Mouse (Mus musculus) adrenal gland, postnatal 0 days (tissue): ENCODE results near the gene Cyp2b23. TPM values are rescaled to one million over a fixed set of nuclear protein-coding genes. Genes with fewer than 3 reads are reported as not detected.

Experiments used
- polyA plus RNA-seq: library from polyadenylated mRNA; unstranded; fragments of >200 nt; fragmentation: Nextera tagmentation; extraction: Ambion mirVana; gene quantifications from 2 replicates; pipeline ENCODE4 v1.2.1, GENCODE M21; 2015

Gene Cyp2b23
- polyA plus RNA-seq = not detected in 2 replicates

GRCm38 (mm10) chr7:26686337-26686736, at the start of gene Cyp2b23:
TSS of gene Cyp2b23 (minus strand) at chr7:26686437.

DNA sequence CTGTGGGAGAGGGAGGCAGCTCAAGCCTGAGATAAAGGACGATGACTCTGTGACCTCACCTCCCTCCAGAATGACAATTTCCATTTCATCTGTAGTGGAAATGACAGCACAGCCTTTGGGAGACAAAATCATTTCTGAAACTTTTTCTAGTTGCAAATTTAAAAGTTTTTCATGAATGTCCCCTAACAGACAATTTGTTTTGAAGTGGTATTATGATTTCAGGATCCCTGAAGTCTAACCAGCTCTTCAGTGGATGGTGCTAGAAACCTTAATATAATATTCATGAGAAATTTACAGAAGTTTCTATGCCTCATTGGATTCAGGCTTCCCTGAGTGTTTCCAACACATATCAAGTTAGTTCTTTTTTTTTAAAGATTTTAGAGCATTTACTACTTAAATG, 67.9 kb downstream of the Cyp2b23 start, which contains the start of gene Vmn1r185:
TSS of gene Vmn1r185 (minus strand) at position 101 of the 400 bp plus-strand sequence.

Other genes with a start within 250 kb of the Cyp2b23 start
- not detected in 2 replicates for gene Nlrp9a, start 151.4 kb downstream of the Cyp2b23 start, polyA plus RNA-seq
- gene Vmn1r185, start 68.0 kb downstream of the Cyp2b23 start, polyA plus RNA-seq = not detected in 2 replicates
- not detected in 2 replicates for gene Cyp2b19, start 70.7 kb upstream of the Cyp2b23 start, polyA plus RNA-seq
- gene Cyp2g1, start 122.5 kb upstream of the Cyp2b23 start, polyA plus RNA-seq = not detected in 2 replicates
- 0.12 TPM in 1 of 2 replicates, not detected in the other for gene Cyp2a5, start 148.9 kb upstream of the Cyp2b23 start, polyA plus RNA-seq